Mouse (Mus musculus): ENCODE results near the gene Gm28305.

Gm28305 gene

DNA sequence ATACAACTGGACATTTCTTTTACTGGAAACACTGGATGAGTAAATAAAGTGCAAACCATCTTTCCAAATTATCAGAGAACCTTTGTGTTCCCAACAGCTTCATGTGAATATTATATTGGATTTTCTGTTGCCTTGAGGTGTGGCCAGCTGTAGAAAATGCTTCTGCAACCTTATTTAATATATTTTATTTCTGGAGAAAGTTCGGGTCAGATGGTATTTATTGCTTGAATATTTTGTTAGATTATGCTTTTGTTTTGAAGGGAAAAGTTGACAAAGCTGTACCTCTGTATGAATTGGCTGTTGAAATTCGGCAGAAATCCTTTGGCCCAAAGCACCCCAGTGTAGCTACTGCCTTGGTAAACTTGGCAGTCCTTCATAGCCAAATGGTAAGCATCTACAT is at the start of gene Gm28305:
Gene Gm28305 (plus strand): TSS at position 301 of the 400 bp plus-strand sequence.
- DNase-seq (ENCODE audit: low read depth, low spot score), result no peak

DNA sequence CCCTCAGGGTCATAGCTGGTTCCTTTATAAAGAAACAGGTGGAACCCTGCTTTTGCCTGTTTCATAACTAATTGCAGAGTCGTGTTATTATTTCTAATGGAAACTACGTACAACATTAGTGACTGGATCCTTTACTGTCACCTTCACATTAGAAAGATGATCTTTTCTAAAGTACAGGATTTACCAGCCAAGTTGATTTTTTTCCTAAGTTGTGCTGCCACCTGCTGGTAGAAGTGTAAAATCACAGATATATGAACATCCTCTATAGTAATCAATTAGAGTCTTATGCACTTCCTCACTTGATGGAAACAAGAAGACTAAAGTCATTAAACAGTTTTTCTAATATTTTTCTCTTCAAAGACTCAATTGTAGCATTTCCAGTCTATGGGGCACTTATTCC is 44.0 kb upstream of the Gm28305 start:
- DNase-seq (ENCODE audit: low read depth, low spot score), result peak; percentile 36

DNA sequence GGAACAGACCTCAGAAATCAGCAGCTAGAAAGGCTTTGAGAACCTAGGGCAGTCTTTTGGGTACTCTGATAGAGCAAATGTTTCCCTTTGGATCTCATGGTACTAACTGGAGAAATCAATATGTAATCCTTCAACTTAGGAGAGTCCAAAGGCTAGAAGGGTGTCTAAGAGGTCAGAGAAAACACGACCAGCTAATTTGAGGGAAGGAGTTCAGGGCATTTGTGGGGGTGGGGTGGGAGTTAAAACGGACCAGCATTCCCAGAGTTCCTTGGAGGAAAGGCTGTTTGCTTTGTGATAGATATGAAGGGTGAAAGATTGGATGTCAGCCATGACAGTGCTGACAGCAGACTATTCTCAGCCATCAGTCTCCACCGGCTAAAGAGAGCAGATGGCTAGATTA is 39.9 kb upstream of the Gm28305 start:
- DNase-seq (ENCODE audit: low read depth, low spot score), result no peak

DNA sequence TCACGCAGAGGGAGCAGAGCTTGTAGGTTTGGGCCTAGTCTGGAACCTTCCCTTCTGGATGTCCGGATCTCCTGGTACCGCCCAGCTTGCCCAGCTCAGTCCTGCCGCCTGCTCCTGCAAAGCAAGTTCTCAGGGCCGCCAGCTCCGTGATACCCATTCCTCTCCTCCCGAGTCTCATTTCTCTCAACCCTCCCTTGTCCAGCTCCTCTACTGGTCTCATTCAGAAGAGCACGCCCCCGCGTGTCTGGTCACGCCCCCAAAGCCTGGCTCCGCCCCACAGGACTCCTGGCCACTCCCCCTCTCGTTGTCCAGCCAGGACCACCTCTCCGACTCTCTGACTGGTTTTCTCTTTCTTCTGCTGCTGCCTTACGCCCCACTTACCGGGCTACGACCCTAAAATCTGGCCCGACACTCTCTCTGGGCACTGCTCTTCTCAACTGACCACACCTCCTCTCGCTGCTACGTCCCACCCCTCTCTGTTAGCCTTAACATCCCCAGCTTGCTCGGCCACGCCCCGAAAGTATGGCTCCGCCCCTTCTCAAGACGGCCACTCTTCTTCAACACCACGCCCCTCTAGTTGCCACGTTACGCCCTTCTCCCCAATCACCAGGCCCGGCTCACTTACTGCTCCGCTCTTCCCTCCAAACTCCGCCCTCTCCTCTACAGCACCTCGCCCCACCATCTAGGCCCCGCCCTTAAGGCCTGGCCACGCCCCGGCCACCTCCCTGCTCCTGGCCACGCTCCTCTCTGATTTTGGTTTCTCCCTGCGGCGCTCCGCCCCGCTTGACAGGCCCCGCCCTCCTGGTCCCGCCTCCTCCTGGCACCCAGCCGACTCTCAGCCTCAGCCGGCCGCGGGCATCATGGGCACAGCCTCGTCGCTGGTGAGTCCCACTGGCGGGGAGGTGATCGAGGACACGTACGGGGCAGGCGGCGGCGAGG is 38.3 kb upstream of the Gm28305 start, which contains the start of gene Nphp3:
Gene Nphp3 (plus strand): TSS at position 624 of the 939 bp plus-strand sequence.
- peak; percentile 99 for DNase-seq (ENCODE audit: low read depth, low spot score)

DNA sequence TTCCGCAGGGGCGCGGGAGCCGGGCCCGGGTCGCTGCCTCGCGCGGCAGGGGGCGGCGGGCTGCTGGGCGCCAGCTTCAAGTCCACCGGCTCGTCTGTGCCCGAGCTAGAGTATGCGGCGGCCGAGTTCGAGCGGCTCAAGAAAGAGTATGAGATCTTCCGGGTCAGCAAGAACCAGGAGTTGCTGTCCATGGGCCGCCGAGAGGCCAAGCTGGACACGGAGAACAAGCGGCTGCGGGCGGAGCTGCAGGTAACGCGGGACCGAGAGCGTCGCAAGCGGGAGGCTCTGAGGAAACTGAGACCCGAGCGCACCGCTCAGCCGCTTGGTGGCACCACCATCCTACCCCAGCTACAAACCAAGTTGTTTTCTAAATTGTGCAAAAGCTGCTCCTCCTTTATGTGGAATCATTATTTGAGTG is 37.5 kb upstream of the Gm28305 start:
- DNase-seq (ENCODE audit: low read depth, low spot score), result peak; percentile 68

DNA sequence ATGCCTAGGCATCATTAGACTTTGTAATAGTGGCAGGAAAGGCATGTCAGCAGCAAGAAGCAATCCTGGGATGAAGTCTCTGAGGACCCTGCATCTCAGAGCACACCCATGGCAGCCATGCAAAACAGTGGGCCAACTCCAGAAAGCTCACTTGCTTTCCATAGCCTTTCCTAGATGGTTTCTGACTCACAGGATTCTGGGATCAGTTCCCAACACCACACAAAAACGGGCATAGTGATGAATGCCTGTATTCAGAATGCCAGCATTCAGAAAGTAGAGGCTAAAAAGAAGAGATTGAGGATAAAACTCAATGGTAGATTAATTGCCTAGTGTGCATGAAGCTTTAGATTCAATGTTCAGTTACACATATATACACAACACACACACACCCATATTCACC is 25.9 kb upstream of the Gm28305 start:
- no peak for DNase-seq (ENCODE audit: low read depth, low spot score)

DNA sequence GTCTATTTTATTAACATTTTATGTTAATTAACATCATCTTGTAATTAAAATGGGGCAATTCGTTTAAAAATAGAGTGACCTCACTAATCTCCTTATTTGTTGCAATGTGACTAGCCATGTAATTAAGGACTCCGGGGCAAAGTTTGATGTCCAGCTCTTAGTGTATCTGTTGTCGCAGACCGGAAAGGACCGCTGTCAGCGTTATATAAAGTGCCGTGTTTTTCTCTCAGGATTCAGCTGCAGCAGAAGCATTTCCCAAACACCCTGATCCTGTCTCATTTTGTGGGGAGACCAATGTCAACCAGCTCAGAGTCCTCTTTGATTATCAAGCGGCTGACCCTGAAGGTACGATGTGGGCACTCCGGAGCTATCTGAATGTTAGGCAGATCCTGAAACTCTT is 19.4 kb upstream of the Gm28305 start:
- DNase-seq (ENCODE audit: low read depth, low spot score), result no peak

DNA sequence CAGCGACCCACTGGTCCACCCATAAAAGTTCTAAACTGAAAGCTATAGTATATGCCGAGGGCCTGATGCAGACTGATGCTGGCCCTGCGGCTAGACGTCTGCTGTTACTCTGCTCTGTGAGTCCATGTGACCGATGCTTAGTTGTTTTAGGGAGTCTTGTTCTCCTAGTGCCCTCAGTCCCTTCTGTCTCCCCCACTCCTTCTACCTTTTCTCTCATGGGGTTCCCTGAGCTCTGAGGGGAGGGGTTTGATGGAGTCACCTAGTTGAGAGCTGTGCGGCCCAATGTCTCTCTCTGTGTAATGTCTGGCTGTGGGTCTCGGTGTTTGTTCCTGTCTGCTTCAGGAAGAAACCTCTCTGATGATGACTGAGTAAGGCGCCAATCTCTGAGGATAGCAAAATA is 13.3 kb upstream of the Gm28305 start:
- no peak for DNase-seq (ENCODE audit: low read depth, low spot score)

DNA sequence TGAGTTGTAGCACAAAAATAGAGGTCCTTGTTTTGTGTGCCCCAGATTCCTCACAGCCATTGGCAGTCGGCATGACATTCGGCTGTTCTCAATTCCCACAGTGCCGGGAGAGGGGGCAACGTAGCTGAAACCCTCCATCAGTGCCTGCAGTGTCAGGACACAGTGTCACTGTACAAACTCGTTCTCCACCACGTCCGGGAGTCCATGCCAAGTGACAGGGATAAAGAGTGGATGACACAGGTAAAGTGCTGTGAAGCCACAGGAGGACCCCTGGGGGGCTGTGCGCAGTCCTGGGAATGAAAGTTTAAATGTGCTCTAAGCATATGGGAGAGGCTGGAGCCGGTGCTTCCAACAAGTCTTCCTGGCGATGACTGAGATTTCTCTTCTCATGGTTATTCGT is 10.6 kb upstream of the Gm28305 start:
- no peak for DNase-seq (ENCODE audit: low read depth, low spot score)

DNA sequence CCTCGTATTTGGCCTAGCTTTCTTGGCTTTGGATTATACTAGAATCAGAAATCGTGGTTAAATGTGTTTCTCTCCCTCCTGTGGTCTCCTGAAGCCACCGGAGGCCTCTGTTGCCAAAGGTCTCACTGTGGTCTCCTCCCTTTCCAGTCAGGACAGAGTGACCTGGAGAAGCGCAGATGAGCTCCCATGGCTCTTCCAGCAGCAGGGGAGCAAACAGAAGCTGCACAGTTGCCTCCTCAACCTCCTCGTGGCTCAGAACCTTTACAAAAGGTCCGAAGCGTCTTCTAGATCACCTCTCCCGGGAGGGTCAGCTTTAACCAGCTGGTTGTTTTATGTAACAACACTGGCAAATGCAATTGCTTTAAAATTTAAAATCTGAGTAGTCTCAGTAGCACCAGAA is 6.2 kb upstream of the Gm28305 start:
- DNase-seq (ENCODE audit: low read depth, low spot score), result no peak

DNA sequence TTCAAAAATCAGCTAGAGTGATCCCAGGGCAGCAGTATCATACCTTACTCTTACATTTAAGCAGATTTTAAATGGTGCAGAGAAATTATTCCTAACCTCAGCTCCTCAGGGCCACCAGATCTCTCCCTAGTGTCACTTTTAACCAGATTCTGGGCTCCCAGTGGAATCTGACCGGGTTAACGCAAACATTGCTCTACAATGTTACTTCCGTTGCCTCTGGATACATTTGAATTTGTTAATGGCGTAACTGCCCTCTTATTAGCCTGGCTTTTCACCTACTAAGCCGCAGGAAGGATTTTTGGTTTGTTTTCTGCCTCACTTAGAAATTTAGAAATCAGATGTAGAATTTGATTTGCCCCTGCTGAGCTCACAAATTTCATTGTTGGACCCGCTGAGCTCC is 5.7 kb upstream of the Gm28305 start:
- DNase-seq (ENCODE audit: low read depth, low spot score), result no peak

DNA sequence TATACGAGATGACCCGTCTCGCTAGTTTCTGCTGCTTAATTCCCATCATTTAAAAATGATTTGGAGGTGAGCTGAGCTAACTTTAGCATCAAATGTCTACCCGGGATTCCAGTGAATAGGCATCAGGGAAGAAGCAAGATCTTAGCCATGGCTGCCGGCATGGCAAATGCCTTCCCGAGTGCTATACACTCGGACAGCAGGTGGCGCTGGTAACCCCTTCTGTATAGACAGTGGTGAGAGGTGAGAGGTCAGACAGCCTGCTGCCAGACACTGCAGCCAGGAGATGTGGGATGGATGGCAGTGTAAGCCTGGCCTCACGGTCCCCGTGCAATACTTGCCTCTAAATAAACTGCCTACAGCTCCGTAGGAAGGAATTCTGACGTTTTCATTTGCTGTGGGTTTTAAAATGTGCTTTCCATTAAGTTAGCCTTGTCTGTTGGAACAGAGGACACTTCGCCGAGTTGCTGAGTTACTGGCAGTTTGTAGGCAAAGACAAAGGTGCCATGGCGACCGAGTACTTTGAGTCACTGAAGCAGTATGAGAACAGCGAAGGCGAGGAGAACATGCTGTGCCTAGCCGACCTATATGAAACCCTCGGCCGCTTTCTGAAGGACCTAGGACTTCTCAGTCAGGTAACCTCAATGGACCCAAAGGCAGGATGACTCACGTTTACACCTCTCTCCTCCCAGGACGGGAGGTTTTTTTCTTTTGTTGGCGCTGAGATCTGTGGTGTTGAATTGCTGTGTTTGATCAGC is 5.0 kb upstream of the Gm28305 start:
- no peak for DNase-seq (ENCODE audit: low read depth, low spot score)

DNA sequence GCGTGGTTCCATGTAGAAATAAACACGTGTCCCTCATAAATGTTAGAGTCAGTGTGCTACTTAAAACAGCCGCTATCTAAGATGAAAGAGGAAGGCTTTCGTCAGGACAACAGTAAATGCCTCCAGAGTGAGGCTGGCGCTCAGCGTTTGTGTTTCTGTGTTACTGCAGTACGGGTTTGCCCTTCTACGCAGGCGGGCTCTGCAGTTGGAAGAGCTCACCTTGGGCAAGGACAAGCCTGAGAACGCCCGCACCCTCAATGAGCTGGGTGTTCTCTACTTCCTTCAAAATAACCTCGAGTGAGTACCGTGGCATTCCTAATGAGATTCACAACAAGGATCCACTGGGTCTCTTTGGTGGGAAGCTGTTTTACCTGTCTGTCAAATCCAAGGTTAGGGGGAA is 2.2 kb upstream of the Gm28305 start:
- DNase-seq (ENCODE audit: low read depth, low spot score), result no peak

DNA sequence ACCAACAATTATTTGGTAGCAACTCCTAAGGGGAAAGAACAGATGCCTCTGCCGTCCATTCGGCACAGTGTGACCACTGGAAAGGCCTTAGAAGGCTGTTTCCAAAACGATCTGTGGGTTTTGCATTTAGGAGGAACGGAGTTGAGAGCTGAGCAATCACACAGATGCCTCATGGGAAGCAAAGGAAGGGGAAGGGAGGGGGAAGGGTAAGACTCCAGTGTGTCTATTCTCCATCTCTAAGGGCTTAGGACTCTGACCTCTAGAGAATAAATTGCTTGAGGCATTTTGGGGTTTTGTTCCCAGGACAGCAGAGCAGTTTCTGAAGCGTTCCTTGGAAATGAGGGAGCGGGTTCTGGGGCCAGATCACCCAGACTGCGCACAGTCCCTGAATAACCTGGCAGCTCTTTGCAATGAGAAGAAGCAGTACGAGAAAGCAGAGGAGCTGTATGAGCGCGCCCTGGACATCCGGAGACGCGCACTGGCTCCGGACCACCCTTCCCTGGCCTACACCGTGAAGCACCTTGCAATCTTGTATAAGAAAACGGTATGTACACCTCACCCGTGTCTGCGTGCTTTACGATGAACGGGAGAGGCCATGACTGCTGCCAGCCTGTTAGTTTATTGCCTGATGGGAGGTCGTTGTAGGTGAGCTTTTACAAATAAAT is 1.3 kb upstream of the Gm28305 start:
- no peak for DNase-seq (ENCODE audit: low read depth, low spot score)

DNA sequence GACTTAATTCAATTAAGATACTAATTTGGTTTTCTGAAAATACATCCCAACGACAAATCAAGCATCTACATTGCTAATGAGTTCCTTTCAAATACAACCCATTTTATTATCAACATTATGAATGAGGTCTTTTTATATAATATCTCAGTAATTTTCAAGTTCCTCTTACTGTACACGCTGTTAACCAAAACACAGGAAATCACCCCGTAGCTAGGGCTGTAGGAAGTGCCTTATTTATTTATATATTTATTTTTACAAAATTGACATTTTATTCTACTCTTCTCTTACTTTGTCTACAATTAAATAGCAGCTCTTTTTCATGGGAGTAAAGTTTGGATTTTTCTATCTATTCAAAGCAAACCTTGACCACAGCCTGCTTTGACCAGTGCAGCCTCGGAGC is 720 bp upstream of the Gm28305 start:
- DNase-seq (ENCODE audit: low read depth, low spot score), result no peak

DNA sequence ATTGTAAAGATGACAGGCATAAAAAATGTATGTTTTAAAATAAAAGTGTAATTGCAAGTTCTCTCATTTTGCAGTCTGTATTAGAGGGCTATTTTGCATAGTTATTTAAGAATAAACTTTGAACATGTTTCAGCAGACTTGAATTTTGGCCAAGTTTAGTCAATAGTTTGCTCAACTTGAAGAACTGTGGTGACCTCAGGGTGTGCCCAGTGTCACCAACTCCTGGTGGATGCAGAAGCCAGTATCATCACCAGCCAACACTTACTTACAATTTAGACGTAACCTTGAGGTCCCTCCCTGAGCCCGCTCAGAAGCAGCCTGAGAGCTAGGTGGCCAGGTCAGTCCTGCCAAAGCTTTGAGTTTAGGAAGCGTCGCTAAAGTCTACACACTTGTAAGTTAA is 3.2 kb downstream of the Gm28305 start:
- no peak for DNase-seq (ENCODE audit: low read depth, low spot score)

DNA sequence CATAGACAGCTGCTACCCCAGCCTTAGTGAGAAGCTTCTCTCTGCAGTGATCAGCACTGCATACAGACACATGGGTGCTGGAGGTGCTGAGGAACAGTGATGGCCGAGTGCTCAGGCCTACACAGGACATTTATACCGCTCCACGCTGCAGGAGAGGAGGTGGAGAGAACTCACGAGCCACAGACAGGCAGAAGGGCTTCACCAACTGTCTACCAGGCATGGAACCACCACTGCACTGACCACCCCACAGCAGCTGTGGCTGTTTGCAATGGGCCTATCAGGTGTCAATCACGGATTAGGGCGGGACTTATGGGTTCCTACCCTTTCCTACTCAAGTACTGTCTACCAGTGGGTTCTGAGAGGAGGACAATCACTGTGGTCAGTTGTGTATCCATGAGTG is 10.6 kb downstream of the Gm28305 start:
- no peak for DNase-seq (ENCODE audit: low read depth, low spot score)

DNA sequence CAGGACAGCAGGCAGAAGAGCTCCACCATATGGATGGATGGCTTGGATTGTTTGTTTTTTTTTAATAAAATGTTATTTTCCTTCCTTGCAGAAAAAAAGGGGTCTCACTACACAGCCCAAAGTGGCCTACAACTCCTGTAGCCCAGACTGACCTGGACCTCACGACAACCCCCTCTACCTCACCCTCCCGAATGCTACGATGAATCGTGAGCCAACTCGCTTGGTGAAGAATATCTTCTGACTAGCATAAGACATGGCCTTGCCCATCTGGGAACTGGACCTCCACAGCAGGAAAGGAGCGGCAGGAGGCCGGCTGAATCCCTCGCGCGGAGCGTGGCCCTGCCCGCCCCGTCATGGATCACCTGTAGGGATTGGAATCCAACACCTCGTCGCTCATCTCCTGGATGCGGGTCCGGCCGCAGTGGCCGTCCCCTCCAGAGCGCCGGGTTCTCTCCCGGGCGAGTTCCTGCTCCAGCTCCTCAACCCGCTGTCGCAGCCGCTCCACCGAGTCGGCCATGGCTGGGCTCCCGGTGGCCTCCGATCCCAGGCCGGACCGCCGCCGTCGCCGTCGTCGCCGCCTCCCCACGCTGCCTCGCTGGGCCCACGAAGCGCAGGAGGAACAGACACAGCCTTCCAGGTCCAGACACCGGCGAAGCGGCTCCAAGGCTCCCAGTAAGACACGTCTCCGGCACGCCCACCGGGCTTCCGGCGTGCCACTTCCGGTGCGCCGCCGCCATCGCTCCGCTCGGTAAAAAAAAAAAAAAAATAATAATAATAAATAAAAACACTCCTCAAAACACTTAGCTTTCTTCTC is 22.2 kb downstream of the Gm28305 start, which contains the start of gene Uba5:
Gene Uba5 (minus strand): TSS at position 705 of the 814 bp plus-strand sequence.
- no peak for DNase-seq (ENCODE audit: low read depth, low spot score)

DNA sequence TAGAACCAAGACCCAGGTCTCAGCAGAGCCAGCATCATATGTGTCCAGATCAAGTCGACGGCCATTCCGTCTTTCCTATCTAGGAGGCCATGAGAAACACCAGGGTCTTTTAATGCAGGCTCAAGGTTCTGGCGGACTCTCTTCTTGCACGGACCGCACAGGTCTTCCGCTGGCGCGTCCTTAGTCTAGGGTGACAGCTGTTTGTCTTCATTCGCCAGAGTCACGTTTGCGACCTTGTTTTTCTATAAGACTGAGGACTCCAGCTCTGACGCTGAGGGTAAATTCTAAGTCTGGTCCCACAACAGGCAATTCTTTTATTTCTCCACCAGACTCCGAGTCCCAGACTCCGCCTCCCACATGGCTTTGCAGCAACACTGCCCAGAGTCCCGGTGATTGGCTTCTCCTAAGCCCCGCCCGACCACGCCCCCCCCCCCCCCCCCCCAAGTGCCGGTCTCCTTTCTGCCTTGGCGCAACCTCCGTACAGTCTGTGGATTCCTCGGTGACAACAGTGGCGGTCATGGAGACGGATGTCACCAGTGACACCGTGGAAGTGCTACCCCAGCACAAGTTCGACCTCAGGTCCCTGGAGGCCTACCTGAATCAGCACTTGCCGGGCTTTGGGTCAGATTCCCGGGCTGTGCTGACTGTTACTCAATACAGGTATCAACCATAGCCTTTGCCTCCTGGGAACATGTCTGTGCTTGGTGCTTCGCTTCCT is 22.9 kb downstream of the Gm28305 start, which contains the start of gene Acad11:
Gene Acad11 (plus strand): TSS at position 134 of the 718 bp plus-strand sequence.
- DNase-seq (ENCODE audit: low read depth, low spot score), result peak; percentile 87

DNA sequence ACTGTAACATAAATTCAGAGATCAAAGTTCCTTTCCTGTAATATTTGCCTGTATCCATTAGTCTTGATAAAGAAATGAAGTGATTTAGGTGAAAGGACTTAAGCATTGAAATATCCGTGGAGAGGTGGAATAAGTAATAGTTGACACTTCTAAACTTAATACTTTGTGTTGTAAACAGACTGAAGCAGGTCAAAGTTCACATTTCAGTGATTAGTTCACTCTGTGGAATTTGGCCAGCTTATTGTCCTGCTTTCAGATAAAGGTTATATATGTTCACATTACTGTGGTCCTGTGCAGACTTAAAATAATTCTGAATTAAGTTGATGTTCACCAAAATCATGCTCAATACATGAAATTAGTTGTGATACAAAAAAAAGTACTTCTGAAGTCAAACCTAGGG is 24.1 kb downstream of the Gm28305 start:
- DNase-seq (ENCODE audit: low read depth, low spot score), result no peak

Data from brain, embryonic 18.5 days (tissue).